Mouse (Mus musculus) liver, embryonic 14.5 days (tissue): ENCODE measurements around the gene Gm10837. TPM values are rescaled to one million over a fixed set of nuclear protein-coding genes. Genes with fewer than 3 reads are reported as not detected.

Source experiments
- ATAC-seq: fragments of 200-750 bp; cut with Nextera tagmentation; 2 replicates; pipeline ENCODE4 v1.8.0; 2017; ENCODE audit warnings: moderate number of reproducible peaks, mild to moderate bottlenecking, moderate library complexity; ENCODE audit not compliant: insufficient read depth
- DNase-seq, 3 experiments: peaks; one replicate each; pipeline ENCODE4 v3.0.0-alpha.2; 2012 to 2013; ENCODE audit warnings: low read depth in 3 of 3, low spot score in 3 of 3
- H3K27ac ChIP-seq: fragments of 300-500 bp; sonication (generic); 2 replicates; pipeline ENCODE4 v1.5.1; 2014; ENCODE audit warnings: moderate library complexity, mild to moderate bottlenecking, control low read depth, inconsistent platforms
- H3K27me3 ChIP-seq: fragments of 300-500 bp; sonication (generic); 2 replicates; pipeline ENCODE4 v1.6.1; 2014; ENCODE audit warnings: mild to moderate bottlenecking, low read length, moderate library complexity; ENCODE audit not compliant: control insufficient read depth, insufficient read depth
- H3K36me3 ChIP-seq: fragments of 300-500 bp; sonication (generic); replicated peaks from 2 replicates; pipeline ENCODE4 v1.6.1; 2014; ENCODE audit warnings: low read depth; ENCODE audit not compliant: control insufficient read depth, insufficient read depth
- H3K4me1 ChIP-seq, 2 experiments: fragments of 200-500 bp in 1 of 2; fragments of 300-500 bp in 1 of 2; sonication (generic) in 1 of 2; replicated peaks; 2 replicates each; pipeline ENCODE4 v1.6.1; 2012 to 2014; ENCODE audit warnings: antibody characterized with exemption in 1 of 2, inconsistent platforms in 1 of 2, low read length in 1 of 2; ENCODE audit not compliant: control insufficient read depth in 2 of 2, insufficient read depth in 2 of 2
- H3K4me2 ChIP-seq: fragments of 300-500 bp; sonication (generic); 2 replicates; pipeline ENCODE4 v1.6.1; 2014; ENCODE audit warnings: low read depth, mild to moderate bottlenecking, control low read depth, moderate library complexity
- H3K4me3 ChIP-seq, 2 experiments: fragments of 200-500 bp in 1 of 2; fragments of 300-500 bp in 1 of 2; sonication (generic) in 1 of 2; 2 replicates each; pipeline ENCODE4 v1.5.1; 2012 to 2014; ENCODE audit warnings: low read depth in 2 of 2, low read length in 2 of 2, mild to moderate bottlenecking in 2 of 2, control low read depth in 1 of 2, inconsistent platforms in 1 of 2, moderate library complexity in 1 of 2; ENCODE audit not compliant: insufficient read depth in 1 of 2
- H3K9ac ChIP-seq: fragments of 300-500 bp; sonication (generic); replicated peaks from 2 replicates; pipeline ENCODE4 v1.6.1; 2014; ENCODE audit warnings: mild to moderate bottlenecking, control low read depth, moderate library complexity
- H3K9me3 ChIP-seq: fragments of 300-500 bp; sonication (generic); 2 replicates; pipeline ENCODE4 v1.6.1; 2016; ENCODE audit warnings: low read length, mixed read lengths; ENCODE audit not compliant: control insufficient read depth
- CTCF ChIP-seq: IDR thresholded peaks from 2 replicates; pipeline ENCODE4 v1.5.1; 2016; ENCODE audit warnings: antibody characterized with exemption, low read depth, control low read depth
- EP300 ChIP-seq: IDR thresholded peaks from 2 replicates; pipeline ENCODE4 v1.6.1; 2016; ENCODE audit warnings: antibody characterized with exemption, low read depth
- WGBS: fragments of 180-500 bp; shearing (Covaris S2); extraction: QIAGEN DNeasy Blood & Tissue Kit; methylation state at CpG from one replicate; pipeline ENCODE4 v1.1.7; 2014; ENCODE audit not compliant: insufficient replicate concordance; 5-methylcytosine and 5-hydroxymethylcytosine counted together
- polyA plus RNA-seq, 2 experiments: library from polyadenylated mRNA; depleted of rRNA in 1 of 2; stranded (reverse) in 1 of 2; unstranded in 1 of 2; fragments of >200 nt; fragmentation: Nextera tagmentation in 1 of 2; extraction: Ambion mirVana in 1 of 2; gene quantifications; 2 replicates each; pipeline versions ENCODE4 v1.2.1 to v1.2.3; 2012 to 2014

The Gm10837 gene
- not detected in 2 replicates for polyA plus RNA-seq (2012; rRNA removed)
- polyA plus RNA-seq (2014; fragmentation: Nextera tagmentation; extraction: Ambion mirVana): not detected in 2 replicates

GRCm38 (mm10) chr14:122490441-122491328, at the start of gene Gm10837:
Gene Gm10837 (plus strand): TSS chr14:122490586.
- Histone ChIP-seq H3K9ac (no peak within 1 kb of the TSS), H3K4me1 (no peaks in the 10 kb centered on the region), H3K36me3 (no peaks in the 10 kb centered on the region), H3K9me3 (no peaks in the 10 kb centered on the region), H3K27me3 (peaks cover 57% of the 10 kb centered on the region), H3K4me2 (no peak within 1 kb of the TSS; the same call in 1 of the 2 replicates), H3K27ac (no peak within 1 kb of the TSS), H3K4me3 (no peak within 1 kb of the TSS)
- no peak for DNase-seq
- WGBS: 2% methylated on average over 51 of the region's 51 CpGs
- ATAC-seq: no peak
- TF ChIP-seq CTCF (no peak), EP300 (no peak)

- H3K27ac ChIP-seq: no peak overlapping the region
- peaks cover 58% of the 10 kb centered on the region for H3K27me3 ChIP-seq
- H3K36me3 ChIP-seq: no peaks in the 10 kb centered on the region
- H3K9ac ChIP-seq: no peak overlapping the region
- ATAC-seq (no peak), DNase-seq (no peak)
- H3K4me3 ChIP-seq: no peak overlapping the region
- H3K9me3 ChIP-seq: no peaks in the 10 kb centered on the region
- 9% methylated on average over 29 of the region's 29 CpGs for WGBS
- no peak overlapping the region for H3K4me2 ChIP-seq
- TF ChIP-seq EP300: no peak
- no peaks in the 10 kb centered on the region for H3K4me1 ChIP-seq
Observed at GRCm38 (mm10) chr14:122449601-122450495, 40.5 kb upstream of the Gm10837 start.

GRCm38 (mm10) chr14:122450496-122451382, 39.6 kb upstream of the Gm10837 start, which contains the start of gene Gm5089:
Gene Gm5089 (minus strand): TSS chr14:122451115.
- Histone ChIP-seq H3K4me3 (no peak within 1 kb of the TSS), H3K9ac (no peak within 1 kb of the TSS), H3K27me3 (peaks cover 58% of the 10 kb centered on the region), H3K27ac (no peak within 1 kb of the TSS), H3K9me3 (no peaks in the 10 kb centered on the region), H3K36me3 (no peaks in the 10 kb centered on the region), H3K4me2 (peak within 1 kb of the TSS; percentile 1; the same call in 1 of the 2 replicates), H3K4me1 (no peaks in the 10 kb centered on the region)
- WGBS: 2% methylated on average over 58 of the region's 59 CpGs
- no peak for ATAC-seq
- DNase-seq: no peak
- TF ChIP-seq CTCF: no peak
- TF ChIP-seq EP300: no peak

GRCm38 (mm10) chr14:122451551-122452145, 38.7 kb upstream of the Gm10837 start:
- no peak overlapping the region for H3K9ac ChIP-seq
- 50% methylated on average over 5 of the region's 5 CpGs for WGBS
- no peaks in the 10 kb centered on the region for H3K4me1 ChIP-seq
- no peak overlapping the region for H3K27ac ChIP-seq
- H3K27me3 ChIP-seq: peaks cover 58% of the 10 kb centered on the region
- no peak overlapping the region for H3K4me3 ChIP-seq
- no peaks in the 10 kb centered on the region for H3K9me3 ChIP-seq
- no peak for DNase-seq
- ATAC-seq: no peak
- H3K36me3 ChIP-seq: no peaks in the 10 kb centered on the region
- no peak overlapping the region for H3K4me2 ChIP-seq
- TF ChIP-seq CTCF: no peak
- no peak for TF ChIP-seq EP300
